Mouse (Mus musculus): Measurements from ENCODE around the gene Ap1g1. TPM values are rescaled to one million over a fixed set of nuclear protein-coding genes. Genes with fewer than 3 reads are reported as not detected.

Gene Ap1g1
- total RNA-seq, 2 experiments from 2014 or later: 84.1 to 92.2 TPM

DNA sequence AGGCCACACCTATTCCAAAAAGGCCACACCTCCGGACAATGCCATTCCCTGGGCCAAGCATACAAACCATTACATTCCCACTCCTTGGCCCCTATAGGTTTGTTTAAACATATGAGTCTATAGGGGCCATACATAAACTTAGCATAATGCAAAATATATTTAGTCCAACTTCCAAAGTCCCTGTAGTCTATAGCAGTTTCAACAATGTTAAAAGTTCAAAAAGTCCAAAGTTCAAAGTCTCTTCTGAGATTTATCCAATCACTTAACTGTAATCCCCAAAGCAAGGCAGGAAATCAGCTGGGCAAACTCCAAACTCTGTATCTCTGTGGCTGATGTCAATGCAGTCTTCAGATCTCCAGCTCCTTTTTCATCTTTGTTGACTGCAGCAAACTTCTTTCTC, 110.9 kb downstream of the Ap1g1 start:
- no peak for TF ChIP-seq CTCF (conservative IDR thresholded peaks at IDR 0.05)
- no peak for DNase-seq (ENCODE audit: low spot score in 2 of 2)

DNA sequence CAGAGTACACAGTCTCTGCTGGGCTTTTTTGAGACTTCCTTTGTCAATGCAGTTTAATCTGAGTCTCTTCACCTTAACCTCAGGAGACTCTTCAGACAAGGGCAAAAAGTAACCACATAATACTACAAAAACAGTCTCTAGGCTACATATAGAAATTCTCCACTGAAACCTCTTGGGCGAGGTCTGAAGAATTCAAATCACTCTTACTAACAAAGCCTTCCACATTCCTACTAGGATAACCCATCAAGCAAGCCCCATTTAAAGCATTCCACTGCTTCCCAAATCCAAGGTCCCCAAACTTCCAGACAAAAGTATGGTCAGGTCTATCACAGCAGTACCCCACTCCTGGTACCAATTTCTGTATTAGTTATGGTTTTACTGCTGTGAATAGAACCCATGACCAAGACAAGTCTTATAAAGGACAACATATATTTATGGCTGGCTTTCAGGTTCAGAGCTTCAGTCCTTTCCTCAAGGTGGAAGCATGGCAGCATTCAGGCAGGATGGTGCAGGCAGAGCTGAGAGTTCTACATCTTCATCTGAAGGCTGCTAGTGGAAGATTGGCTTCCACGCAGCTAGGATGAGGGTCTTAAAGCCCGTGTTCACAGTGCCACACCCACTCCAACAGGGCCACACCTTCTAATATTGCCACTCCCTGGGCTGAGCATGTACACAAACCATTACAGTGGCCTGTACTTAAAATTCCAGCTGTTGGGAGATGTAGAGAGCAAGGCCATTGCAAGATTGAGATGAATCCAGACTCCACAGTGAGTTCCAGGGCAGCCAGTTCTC, 112.6 kb downstream of the Ap1g1 start:
- DNase-seq (ENCODE audit: low spot score in 2 of 2): no peak
- no peak for TF ChIP-seq CTCF (conservative IDR thresholded peaks at IDR 0.05)
- no peak overlapping the region for H3K27ac ChIP-seq
- H3K4me3 ChIP-seq: no peak overlapping the region

More for the DNA sequence above, 110.9 kb downstream of the Ap1g1 start:
- Histone ChIP-seq H3K4me3 (no peak overlapping the region), H3K27ac (no peak overlapping the region)

DNA sequence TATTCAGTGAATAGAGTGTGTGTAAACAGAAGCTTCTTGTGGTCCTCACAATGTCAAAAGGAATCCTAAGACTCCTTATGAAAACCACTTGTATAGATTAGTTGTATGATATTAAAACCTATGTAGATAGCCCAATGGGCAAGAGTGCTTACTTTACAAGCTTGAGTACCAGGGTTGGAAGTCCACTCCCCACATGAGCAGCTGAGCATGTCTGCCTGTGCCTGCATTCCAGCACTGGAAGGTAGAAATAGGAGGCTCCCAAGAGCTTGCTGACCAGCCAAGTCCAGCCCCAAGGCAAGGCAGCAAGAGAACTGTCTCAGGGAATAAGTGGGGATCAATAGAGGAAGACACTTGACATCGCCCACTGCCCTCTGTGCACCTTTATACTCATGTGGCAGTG, 116.3 kb downstream of the Ap1g1 start:
- no peak for DNase-seq (ENCODE audit: low spot score in 2 of 2)
- Histone ChIP-seq H3K27ac (no peak overlapping the region), H3K4me3 (no peak overlapping the region)
- TF ChIP-seq CTCF (conservative IDR thresholded peaks at IDR 0.05): no peak

DNA sequence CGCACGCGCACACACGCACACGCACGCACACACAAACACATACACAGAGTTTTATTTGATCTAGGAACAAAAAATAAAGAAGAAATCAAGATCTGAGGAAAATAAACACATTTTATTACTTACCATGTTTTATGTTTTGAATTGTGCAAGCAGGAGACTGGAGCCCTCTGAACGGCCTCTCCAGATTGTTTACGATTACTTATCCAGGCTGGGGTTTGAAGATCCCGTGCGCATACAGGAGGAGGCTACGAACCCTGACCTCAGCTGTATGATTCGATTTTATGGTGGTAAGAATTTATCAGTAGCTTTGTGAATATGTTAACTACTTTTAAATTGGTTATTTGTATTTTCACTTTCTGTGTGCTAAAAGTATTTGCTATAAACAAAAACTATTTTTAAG, 117.0 kb downstream of the Ap1g1 start:
- Histone ChIP-seq H3K4me3 (no peak overlapping the region), H3K27ac (no peak overlapping the region)
- no peak for TF ChIP-seq CTCF (conservative IDR thresholded peaks at IDR 0.05)
- no peak for DNase-seq (ENCODE audit: low spot score in 2 of 2)

DNA sequence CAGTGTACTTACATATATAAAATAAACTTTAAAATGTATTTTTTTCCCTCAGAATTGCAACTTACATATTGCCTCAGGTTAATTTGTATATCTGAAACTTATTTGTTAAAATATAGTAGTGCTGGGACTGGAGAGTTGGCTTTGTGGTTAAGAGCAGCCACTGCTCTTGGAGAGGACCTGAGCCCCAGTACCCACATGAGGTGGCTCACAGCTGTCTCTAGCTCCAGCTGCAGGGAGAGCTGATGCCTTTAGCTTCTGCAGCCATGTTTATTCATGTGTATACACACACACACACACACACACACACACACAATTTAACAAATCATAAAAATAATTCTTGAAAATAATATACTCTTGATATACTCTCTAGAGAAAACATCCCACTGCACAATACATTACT, 124.0 kb downstream of the Ap1g1 start:
- Histone ChIP-seq H3K27ac (no peak overlapping the region), H3K4me3 (no peak overlapping the region)
- no peak for DNase-seq (ENCODE audit: low spot score in 2 of 2)
- no peak for TF ChIP-seq CTCF (conservative IDR thresholded peaks at IDR 0.05)

DNA sequence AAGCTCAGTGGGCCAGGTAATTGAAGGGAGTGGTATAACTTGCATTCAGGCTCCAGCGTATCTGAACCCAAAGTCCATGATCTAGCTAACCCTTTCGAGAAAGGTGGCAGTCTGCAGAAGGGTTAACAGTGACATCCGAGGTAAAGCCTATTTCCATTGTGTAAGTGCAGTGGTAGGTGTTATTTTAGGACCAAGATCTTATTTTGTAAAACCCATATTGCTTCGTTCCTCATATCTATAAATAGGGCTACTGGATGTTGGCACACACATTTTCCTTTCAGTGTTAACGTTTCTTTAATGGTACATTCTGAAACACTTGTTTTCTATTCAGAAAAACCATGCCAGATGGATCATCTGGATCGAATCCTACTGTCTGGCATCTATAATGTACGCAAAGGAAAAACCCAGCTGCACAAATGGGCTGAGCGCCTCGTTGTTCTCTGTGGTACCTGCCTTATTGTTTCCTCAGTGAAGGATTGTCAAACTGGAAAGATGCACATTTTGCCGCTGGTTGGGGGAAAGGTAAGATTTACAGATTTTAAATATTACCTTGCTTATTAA, 125.6 kb downstream of the Ap1g1 start:
- TF ChIP-seq CTCF (conservative IDR thresholded peaks at IDR 0.05): no peak
- H3K4me3 ChIP-seq: no peak overlapping the region
- DNase-seq (ENCODE audit: low spot score in 2 of 2): peak; percentile 52 to 78
- H3K27ac ChIP-seq: peak overlapping the region; percentile 16; the same call in 1 of the 2 replicates

DNA sequence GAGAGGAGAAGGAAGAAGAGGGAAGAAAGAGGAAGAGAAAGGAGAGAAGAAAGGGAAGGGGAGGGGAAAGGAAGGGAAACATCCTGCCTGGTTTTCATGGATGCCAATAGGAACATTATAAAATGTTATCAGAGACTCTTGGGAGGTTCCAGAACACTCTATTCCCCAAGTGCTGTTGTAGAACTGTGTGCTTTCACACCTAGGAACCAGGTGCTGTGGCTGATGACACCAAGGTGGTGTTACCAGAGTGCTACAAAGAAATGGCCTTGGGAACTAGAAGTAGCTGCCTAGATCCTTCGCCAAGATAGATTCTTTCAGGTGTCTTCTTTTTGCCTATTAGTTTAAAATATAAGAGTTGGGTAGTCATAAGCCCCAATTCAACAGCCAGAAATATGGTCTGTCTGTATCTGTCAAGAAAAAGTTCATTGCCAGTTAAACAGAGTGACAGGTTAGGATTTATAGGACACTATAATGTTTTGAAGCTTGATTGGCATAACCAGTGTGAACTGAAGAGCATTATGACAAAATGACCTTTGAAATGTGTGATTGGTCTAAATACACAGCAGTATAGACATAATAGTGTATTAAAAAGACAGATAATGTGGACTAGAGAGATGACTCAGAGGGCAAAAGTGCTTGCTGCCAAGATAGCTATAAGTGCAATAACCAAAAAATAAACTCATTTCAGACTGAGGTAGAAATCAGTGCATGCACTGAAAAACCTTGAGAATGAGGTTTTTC, 126.7 kb downstream of the Ap1g1 start:
- no peak overlapping the region for H3K27ac ChIP-seq
- TF ChIP-seq CTCF (conservative IDR thresholded peaks at IDR 0.05): no peak
- DNase-seq (ENCODE audit: low spot score in 2 of 2): no peak
- H3K4me3 ChIP-seq: no peak overlapping the region

DNA sequence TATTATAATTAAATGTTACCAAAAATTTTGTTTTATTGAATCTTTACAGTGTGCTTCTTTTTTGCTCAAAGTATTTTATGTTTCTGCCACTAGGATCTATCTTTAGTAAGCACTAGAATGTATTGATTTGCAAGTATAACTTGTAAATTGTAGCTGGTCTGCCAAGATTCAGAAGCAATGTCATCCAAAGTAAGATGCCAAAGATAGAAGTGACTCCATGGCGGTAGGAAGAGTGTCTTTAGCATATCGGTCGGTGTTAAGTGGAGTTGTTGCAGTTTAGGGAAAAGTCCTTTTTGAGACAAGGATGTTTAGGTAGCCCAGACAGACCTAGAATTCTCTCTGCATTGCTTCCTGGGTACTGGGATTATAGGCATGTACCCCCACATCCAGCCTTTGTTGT, 128.6 kb downstream of the Ap1g1 start:
- Histone ChIP-seq H3K4me3 (no peak overlapping the region), H3K27ac (no peak overlapping the region)
- no peak for DNase-seq (ENCODE audit: low spot score in 2 of 2)
- TF ChIP-seq CTCF (conservative IDR thresholded peaks at IDR 0.05): no peak

DNA sequence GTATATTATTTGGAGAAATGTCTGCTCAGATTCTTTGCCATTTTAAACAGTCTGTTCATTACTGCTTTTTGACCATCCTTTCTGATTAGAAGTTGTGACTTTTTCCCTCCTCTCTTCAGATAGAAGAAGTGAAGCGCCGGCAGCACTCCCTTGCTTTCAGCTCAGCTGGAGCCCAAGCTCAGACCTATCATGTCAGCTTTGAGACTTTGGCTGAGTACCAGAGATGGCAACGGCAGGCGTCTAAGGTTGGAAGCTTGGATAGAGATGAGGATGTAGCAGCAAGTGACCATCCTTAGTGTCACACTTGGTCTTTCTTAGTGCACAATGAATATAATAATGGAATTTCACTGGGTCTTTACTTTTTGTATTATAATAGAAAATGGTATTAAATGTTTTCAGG, 129.0 kb downstream of the Ap1g1 start:
- Histone ChIP-seq H3K4me3 (no peak overlapping the region), H3K27ac (no peak overlapping the region)
- DNase-seq (ENCODE audit: low spot score in 2 of 2): no peak
- no peak for TF ChIP-seq CTCF (conservative IDR thresholded peaks at IDR 0.05)

Other genes with a start within 250 kb of the Ap1g1 start
- 10 to 100 TPM; 28.0 to 30.1 TPM for gene Dhx38, start 212.7 kb upstream of the Ap1g1 start, total RNA-seq (2021)
- gene Txnl4b, start 212.7 kb upstream of the Ap1g1 start, total RNA-seq (2021): 10 to 100 TPM; 13.6 to 17.6 TPM
- gene Hp, start 199.4 kb upstream of the Ap1g1 start, total RNA-seq (2021): not detected
- 10 to 100 TPM; 25.6 to 25.9 TPM for gene Dhodh, start 169.9 kb upstream of the Ap1g1 start, total RNA-seq (2021)
- 1 to 10 TPM; 2.3 to 2.8 TPM for gene Pkd1l3, start 164.0 kb upstream of the Ap1g1 start, total RNA-seq (2021)
- gene Ist1, start 85.3 kb upstream of the Ap1g1 start, total RNA-seq (2021): 10 to 100 TPM; 87.0 to 94.9 TPM
- 10 to 100 TPM; 47.0 to 47.6 TPM for gene Zfp821, start 73.0 kb upstream of the Ap1g1 start, total RNA-seq (2021)
- gene Atxn1l, start 40.8 kb upstream of the Ap1g1 start, total RNA-seq (2021): 10 to 100 TPM; 40.1 to 44.5 TPM
- 10 to 100 TPM; 26.9 to 28.5 TPM for gene Phlpp2, start 90.0 kb downstream of the Ap1g1 start, total RNA-seq (2021)
- under 1 TPM in 1 of 2 experiments, not detected in 1; 0.23 TPM for gene Marveld3, start 183.6 kb downstream of the Ap1g1 start, total RNA-seq (2021)
- gene Tat, start 211.9 kb downstream of the Ap1g1 start, total RNA-seq (2021): not detected